Mouse (Mus musculus): ENCODE measurements around the gene Rbm31y. TPM values are rescaled to one million over a fixed set of nuclear protein-coding genes. Genes with fewer than 3 reads are reported as not detected.
"Not testable (repeated sequence)": the region's sequence is repeated elsewhere in the genome, so short reads cannot be mapped to it uniquely, and the experiment has no call there.

Gene Rbm31y
- total RNA-seq (2012; rRNA removed) = not detected in 2 replicates

DNA sequence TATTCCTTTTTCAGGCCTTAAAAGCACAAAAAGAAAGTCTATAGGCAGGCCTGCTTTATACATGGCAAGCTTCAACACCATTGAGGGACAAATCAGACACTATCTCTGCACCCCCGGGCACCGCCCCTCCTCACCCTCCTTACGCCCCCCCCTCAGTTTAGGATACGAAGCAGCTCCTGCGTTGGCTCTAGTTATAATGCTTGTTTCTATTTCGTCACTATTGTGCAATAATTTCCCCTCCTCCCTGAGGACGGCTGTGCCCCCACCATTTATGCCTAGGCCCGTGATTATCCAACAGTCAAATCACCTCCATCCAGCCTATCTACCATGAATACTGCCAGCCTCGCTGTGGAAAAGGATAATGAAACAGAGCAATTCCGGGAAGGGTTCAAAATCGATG, at the start of gene Rbm31y:
Rbm31y (plus strand) TSS at position 301 of the 400 bp plus-strand sequence.
- H3K9ac ChIP-seq (ENCODE audit: insufficient read depth, low read depth, low read length, poor library complexity, severe bottlenecking); in situ Hi-C loops (cut with MboI; ENCODE audit: low sequenced_read_pairs in 2 of 2, unreplicated experiment in 2 of 2); H3K36me3 ChIP-seq (ENCODE audit: control insufficient read depth, insufficient read depth, low read length, poor library complexity, severe bottlenecking); DNase-seq (ENCODE audit: low read depth, low spot score); H3K4me1 ChIP-seq (ENCODE audit: control insufficient read depth in 2 of 2, insufficient read depth in 2 of 2, low read length in 2 of 2, poor library complexity in 1 of 2); H3K27ac ChIP-seq (ENCODE audit: insufficient read depth, low read depth, low read length, poor library complexity, severe bottlenecking); H3K4me3 ChIP-seq (ENCODE audit: insufficient read depth in 1 of 2, low read depth in 1 of 2, low read length in 2 of 2, poor library complexity in 1 of 2, severe bottlenecking in 1 of 2); H3K9me3 ChIP-seq (ENCODE audit: control insufficient read depth, insufficient read depth, low read depth, low read length): not testable (repeated sequence)
